Mouse (Mus musculus) CH12.LX (cell line): ENCODE results near the gene Gm21970. TPM values are rescaled to one million over a fixed set of nuclear protein-coding genes. Genes with fewer than 3 reads are reported as not detected.

Experiments
- DNase-seq: peaks from one replicate; pipeline ENCODE4 v3.0.0-alpha.2; 2013; ENCODE audit errors: extremely low read depth
- H3K27ac ChIP-seq: 2 replicates; pipeline ENCODE4 v1.5.1; 2012; ENCODE audit warnings: low read depth, mild to moderate bottlenecking, control low read depth, moderate library complexity; ENCODE audit not compliant: insufficient read depth
- H3K27me3 ChIP-seq: replicated peaks from 2 replicates; pipeline ENCODE3; 2012; ENCODE audit warnings: inconsistent platforms
- H3K36me3 ChIP-seq, 2 experiments: replicated peaks in 1 of 2; 2 replicates each; pipeline versions ENCODE3 to v1.6.1; 2012; ENCODE audit warnings: inconsistent platforms in 1 of 2, low read length in 1 of 2, mild to moderate bottlenecking in 1 of 2, mixed read lengths in 1 of 2, moderate library complexity in 1 of 2; ENCODE audit not compliant: control insufficient read depth in 1 of 2, insufficient read depth in 1 of 2
- H3K4me1 ChIP-seq, 2 experiments: 2 replicates each; pipeline ENCODE4 v1.6.1; 2012; ENCODE audit warnings: inconsistent platforms in 1 of 2, moderate library complexity in 1 of 2; ENCODE audit not compliant: insufficient read depth in 2 of 2, control insufficient read depth in 1 of 2
- H3K4me2 ChIP-seq: 2 replicates; pipeline ENCODE4 v1.6.1; 2012; ENCODE audit warnings: low read depth, mild to moderate bottlenecking, control low read depth; ENCODE audit not compliant: poor library complexity, insufficient read depth, severe bottlenecking
- H3K4me3 ChIP-seq, 3 experiments: fragments of 150-350 bp in 1 of 3; sonication (generic) in 1 of 3; replicated peaks in 1 of 3; 2 replicates each; pipeline versions ENCODE3 to v1.5.1; 2011 to 2012; ENCODE audit warnings: low read depth in 2 of 3, low read length in 2 of 3, mild to moderate bottlenecking in 2 of 3, moderate library complexity in 2 of 3, control low read depth in 1 of 3, improper control_type of control experiment in 1 of 3, inconsistent platforms in 1 of 3, mixed read lengths in 1 of 3; ENCODE audit not compliant: poor library complexity in 1 of 3
- H3K79me2 ChIP-seq: replicated peaks from 2 replicates; pipeline ENCODE4 v1.6.1; 2012; ENCODE audit warnings: mild to moderate bottlenecking, moderate library complexity; ENCODE audit not compliant: control insufficient read depth, poor library complexity, insufficient read depth, severe bottlenecking; ENCODE audit errors: extremely low read depth
- H3K9ac ChIP-seq: 2 replicates; pipeline ENCODE4 v1.6.1; 2012; ENCODE audit warnings: low read depth, mild to moderate bottlenecking, control low read depth, moderate library complexity; ENCODE audit not compliant: insufficient read depth
- H3K9me3 ChIP-seq: replicated peaks from 2 replicates; pipeline ENCODE3; 2012; ENCODE audit warnings: low read length, inconsistent platforms, mixed read lengths
- BHLHE40 ChIP-seq: IDR thresholded peaks from 2 replicates; pipeline ENCODE4 v1.6.1; 2011; ENCODE audit warnings: mild to moderate bottlenecking, low read depth, low read length, improper control_type of control experiment
- CHD2 ChIP-seq: IDR thresholded peaks from 2 replicates; pipeline ENCODE4 v1.6.1; 2011; ENCODE audit warnings: low read length, improper control_type of control experiment
- CTCF ChIP-seq, 2 experiments: IDR thresholded peaks in 1 of 2; conservative IDR thresholded peaks in 1 of 2; 2 replicates each; pipeline ENCODE4 v1.5.1; 2011 to 2012; ENCODE audit warnings: low read depth in 2 of 2, low read length in 2 of 2, improper control_type of control experiment in 1 of 2, inconsistent platforms in 1 of 2, mild to moderate bottlenecking in 1 of 2, moderate library complexity in 1 of 2
- E2F4 ChIP-seq: IDR thresholded peaks from 2 replicates; pipeline ENCODE4 v1.6.1; 2011; ENCODE audit warnings: low read depth, low read length, improper control_type of control experiment; ENCODE audit not compliant: insufficient replicate concordance
- ETS1 ChIP-seq: conservative IDR thresholded peaks from 2 replicates; pipeline ENCODE4 v1.6.1; 2012; ENCODE audit warnings: low read depth, mild to moderate bottlenecking, inconsistent platforms, low read length, improper control_type of control experiment, moderate library complexity
- GABPA ChIP-seq: IDR thresholded peaks from 2 replicates; pipeline ENCODE4 v1.6.1; 2012; ENCODE audit warnings: low read depth, low read length, improper control_type of control experiment, inconsistent platforms; ENCODE audit not compliant: insufficient replicate concordance
- JUN ChIP-seq: IDR thresholded peaks from 2 replicates; pipeline ENCODE4 v1.6.1; 2011; ENCODE audit warnings: low read depth, mild to moderate bottlenecking, low read length, improper control_type of control experiment, moderate library complexity; ENCODE audit not compliant: insufficient read depth
- JUND ChIP-seq: conservative IDR thresholded peaks from 2 replicates; pipeline ENCODE4 v1.6.1; 2011; ENCODE audit warnings: low read depth, low read length, improper control_type of control experiment
- KAT2A ChIP-seq: IDR thresholded peaks from 2 replicates; pipeline ENCODE4 v1.6.1; 2012; ENCODE audit warnings: low read length, improper control_type of control experiment, inconsistent platforms; ENCODE audit not compliant: insufficient replicate concordance
- MAFK ChIP-seq: IDR thresholded peaks from 2 replicates; pipeline ENCODE4 v1.6.1; 2011; ENCODE audit warnings: low read length, improper control_type of control experiment; ENCODE audit not compliant: insufficient replicate concordance
- MAZ ChIP-seq: IDR thresholded peaks from 2 replicates; pipeline ENCODE4 v1.6.1; 2012; ENCODE audit warnings: low read depth, mild to moderate bottlenecking, inconsistent platforms, low read length, improper control_type of control experiment, moderate library complexity
- MXI1 ChIP-seq: IDR thresholded peaks from 2 replicates; pipeline ENCODE4 v1.6.1; 2011; ENCODE audit warnings: mild to moderate bottlenecking, low read depth, low read length, improper control_type of control experiment
- SIN3A ChIP-seq: IDR thresholded peaks from 2 replicates; pipeline ENCODE4 v1.6.1; 2012; ENCODE audit warnings: low read length, improper control_type of control experiment, inconsistent platforms
- SMC3 ChIP-seq: IDR thresholded peaks from 2 replicates; pipeline ENCODE4 v1.6.1; 2011; ENCODE audit warnings: low read depth, low read length, improper control_type of control experiment
- TCF12 ChIP-seq: IDR thresholded peaks from 2 replicates; pipeline ENCODE4 v1.6.1; 2014; ENCODE audit warnings: low read depth, mild to moderate bottlenecking, inconsistent platforms, low read length, improper control_type of control experiment
- USF1 ChIP-seq: IDR thresholded peaks from 2 replicates; pipeline ENCODE4 v1.6.1; 2014; ENCODE audit warnings: low read depth, mild to moderate bottlenecking, inconsistent platforms, low read length, improper control_type of control experiment
- USF2 ChIP-seq: conservative IDR thresholded peaks from 2 replicates; pipeline ENCODE4 v1.6.1; 2011; ENCODE audit warnings: low read depth, low read length, improper control_type of control experiment
- ZC3H11A ChIP-seq: IDR thresholded peaks from 2 replicates; pipeline ENCODE4 v1.6.1; 2012; ENCODE audit warnings: low read depth, mild to moderate bottlenecking, inconsistent platforms, low read length, improper control_type of control experiment
- ZKSCAN1 ChIP-seq: IDR thresholded peaks from 2 replicates; pipeline ENCODE4 v1.6.1; 2012; ENCODE audit warnings: low read depth, inconsistent platforms, low read length, improper control_type of control experiment, borderline replicate concordance
- ZMIZ1 ChIP-seq: IDR thresholded peaks from 2 replicates; pipeline ENCODE4 v1.6.1; 2012; ENCODE audit warnings: low read depth, mild to moderate bottlenecking, inconsistent platforms, low read length, improper control_type of control experiment
- ZNF384 ChIP-seq: IDR thresholded peaks from 2 replicates; pipeline ENCODE4 v1.6.1; 2012; ENCODE audit warnings: low read depth, low read length, improper control_type of control experiment, inconsistent platforms
- dilution Hi-C: fragments of 300-500 bp; cut with MboI; formaldehyde crosslinking; loops from 2 replicates; pipeline ENCODE4 v1.14.3; 2020; ENCODE audit warnings: low sequenced_read_pairs; ENCODE audit not compliant: extremely low pct_unique_long_range_greater_than_20kb, extremely low pct_ligation_motif_present
- in situ Hi-C: fragments of 300-500 bp; cut with MboI; formaldehyde crosslinking; loops from 3 replicates; pipeline ENCODE4 v1.14.3; 2019; ENCODE audit warnings: low sequenced_read_pairs, low pct_ligation_motif_present, low pct_unique_long_range_greater_than_20kb, mixed read lengths
- polyA plus RNA-seq: library from polyadenylated mRNA; unstranded; fragments of >175 nt; gene quantifications from 2 replicates; pipeline ENCODE4 v1.2.1, GENCODE M21; 2012; ENCODE audit warnings: low read depth; ENCODE audit not compliant: insufficient read length
- total RNA-seq, 2 experiments: library from RNA; depleted of rRNA; stranded (reverse); fragments of 300-350 nt in 1 of 2; fragments of >200 nt in 1 of 2; gene quantifications; 2 replicates each; pipeline ENCODE4 v1.2.3; 2012 to 2014

The Gm21970 gene
- total and polyA plus RNA-seq, 3 experiments, result not detected

GRCm38 (mm10) chr16:91376701-91377100 lies 14.8 kb upstream of the Gm21970 start:
- in situ Hi-C loops (no loop called here), dilution Hi-C loops (no loop called here)
- H3K27ac ChIP-seq, result no peak overlapping the region

GRCm38 (mm10) chr16:91378431-91378986 lies 13.0 kb upstream of the Gm21970 start:
- H3K27ac ChIP-seq, result no peak overlapping the region
- no peak overlapping the region for H3K4me3 ChIP-seq
- no peak overlapping the region for H3K4me2 ChIP-seq
- DNase-seq, result no peak
- TF ChIP-seq USF2, result no peak
- no peak for TF ChIP-seq CTCF (conservative IDR thresholded peaks at IDR 0.05 in 1 of 2, IDR thresholded peaks at IDR 0.05 in 1 of 2; ENCODE audit: low read depth in 2 of 2, low read length in 2 of 2)
- TF ChIP-seq BHLHE40, result no peak
- no peak for TF ChIP-seq E2F4
- no peak for TF ChIP-seq GABPA
- TF ChIP-seq ZC3H11A, result no peak
- TF ChIP-seq ZNF384, result no peak
- TF ChIP-seq ETS1, result no peak
- no peak for TF ChIP-seq SMC3
- no peak for TF ChIP-seq SIN3A
- TF ChIP-seq JUND, result no peak
- TF ChIP-seq JUN, result no peak
- no peak for TF ChIP-seq MAZ
- no peak for TF ChIP-seq KAT2A
- no peak for TF ChIP-seq USF1
- no peak for TF ChIP-seq CHD2
- no peak for TF ChIP-seq MAFK
- no peak for TF ChIP-seq MXI1
- TF ChIP-seq TCF12, result no peak
- peaks cover 15% of the 10 kb centered on the region for H3K79me2 ChIP-seq
- H3K27me3 ChIP-seq, result no peaks in the 10 kb centered on the region
- H3K9me3 ChIP-seq, result peaks cover 6% of the 10 kb centered on the region
- H3K4me1 ChIP-seq, result peaks cover 6 to 45% of the 10 kb centered on the region in 2 experiments
- dilution Hi-C loops (no loop called here), in situ Hi-C loops (no loop called here)
- no peak overlapping the region for H3K9ac ChIP-seq
- H3K36me3 ChIP-seq, result peaks cover 17 to 81% of the 10 kb centered on the region in 2 experiments

More at GRCm38 (mm10) chr16:91376701-91377100, 14.8 kb upstream of the Gm21970 start:
- no peak overlapping the region for H3K4me2 ChIP-seq
- H3K4me1 ChIP-seq, result peaks cover 6 to 39% of the 10 kb centered on the region in 2 experiments
- no peak overlapping the region for H3K9ac ChIP-seq
- peaks cover 6% of the 10 kb centered on the region for H3K9me3 ChIP-seq
- peaks cover 20% of the 10 kb centered on the region for H3K79me2 ChIP-seq
- H3K36me3 ChIP-seq, result peaks cover 11 to 64% of the 10 kb centered on the region in 2 experiments
- no peak overlapping the region for H3K4me3 ChIP-seq
- H3K27me3 ChIP-seq, result no peaks in the 10 kb centered on the region
- no peak for DNase-seq
- TF ChIP-seq ZMIZ1 (no peak), ZKSCAN1 (no peak), GABPA (no peak), CHD2 (no peak)
